Mouse (Mus musculus) hindbrain, postnatal 0 days (tissue): ENCODE results near the gene Cox7b. TPM values are rescaled to one million over a fixed set of nuclear protein-coding genes. Genes with fewer than 3 reads are reported as not detected.
A peak's percentile ranks its signal among the peaks of the same experiment; 100 is the strongest.
"Not testable (repeated sequence)": the region's sequence is repeated elsewhere in the genome, so short reads cannot be mapped to it uniquely, and the experiment has no call there.

ENCODE experiments used
- ATAC-seq: fragments of 200-750 bp; cut with Nextera tagmentation; 2 replicates; pipeline ENCODE4 v1.8.0; 2017; ENCODE audit warnings: mild to moderate bottlenecking, moderate TSS enrichment, moderate library complexity
- DNase-seq: peaks from one replicate; pipeline ENCODE4 v3.0.0-alpha.2; 2015; ENCODE audit warnings: low spot score
- H3K27ac ChIP-seq: fragments of 300-500 bp; sonication (generic); 2 replicates; pipeline ENCODE4 v1.5.1; 2014; ENCODE audit warnings: mild to moderate bottlenecking
- H3K27me3 ChIP-seq: fragments of 300-500 bp; sonication (generic); 2 replicates; pipeline ENCODE4 v1.6.1; 2014; ENCODE audit warnings: low read length, mixed read lengths; ENCODE audit not compliant: insufficient read depth
- H3K36me3 ChIP-seq: fragments of 300-500 bp; sonication (generic); 2 replicates; pipeline ENCODE4 v1.6.1; 2014; ENCODE audit warnings: low read length, mixed read lengths; ENCODE audit not compliant: insufficient read depth
- H3K4me1 ChIP-seq: fragments of 300-500 bp; sonication (generic); 2 replicates; pipeline ENCODE4 v1.6.1; 2014; ENCODE audit warnings: antibody characterized with exemption, low read length, mixed read lengths; ENCODE audit not compliant: insufficient read depth
- H3K4me2 ChIP-seq: fragments of 300-500 bp; sonication (generic); 2 replicates; pipeline ENCODE4 v1.6.1; 2014; ENCODE audit warnings: low read depth, mild to moderate bottlenecking, low read length, moderate library complexity, mixed read lengths
- H3K4me3 ChIP-seq: fragments of 300-500 bp; sonication (generic); 2 replicates; pipeline ENCODE4 v1.5.1; 2014; ENCODE audit warnings: low read length
- H3K9ac ChIP-seq: fragments of 300-500 bp; sonication (generic); replicated peaks from 2 replicates; pipeline ENCODE4 v1.6.1; 2014; ENCODE audit warnings: mild to moderate bottlenecking, low read length, moderate library complexity, mixed read lengths
- H3K9me3 ChIP-seq: fragments of 300-500 bp; sonication (generic); 2 replicates; pipeline ENCODE4 v1.6.1; 2016; ENCODE audit warnings: low read length, mixed read lengths
- CTCF ChIP-seq: IDR thresholded peaks from 2 replicates; pipeline ENCODE4 v1.5.1; 2016; ENCODE audit warnings: antibody characterized with exemption, control low read depth, low read depth
- WGBS: fragments of 180-500 bp; shearing (Covaris S2); extraction: QIAGEN DNeasy Blood & Tissue Kit; methylation state at CpG from one replicate; pipeline ENCODE4 v1.1.7; 2014; 5-methylcytosine and 5-hydroxymethylcytosine counted together
- polyA plus RNA-seq: library from polyadenylated mRNA; unstranded; fragments of >200 nt; fragmentation: Nextera tagmentation; extraction: Ambion mirVana; gene quantifications from 2 replicates; pipeline ENCODE4 v1.2.1, GENCODE M21; 2015
- total RNA-seq: library from RNA; depleted of rRNA; stranded (reverse); fragments of >200 nt; gene quantifications from 2 replicates; pipeline ENCODE4 v1.2.3, GENCODE M21; 2014; rRNA removed

Gene Cox7b
- total RNA-seq (199 and 280 TPM in 2 replicates), polyA plus RNA-seq (512 and 522 TPM in 2 replicates)

DNA sequence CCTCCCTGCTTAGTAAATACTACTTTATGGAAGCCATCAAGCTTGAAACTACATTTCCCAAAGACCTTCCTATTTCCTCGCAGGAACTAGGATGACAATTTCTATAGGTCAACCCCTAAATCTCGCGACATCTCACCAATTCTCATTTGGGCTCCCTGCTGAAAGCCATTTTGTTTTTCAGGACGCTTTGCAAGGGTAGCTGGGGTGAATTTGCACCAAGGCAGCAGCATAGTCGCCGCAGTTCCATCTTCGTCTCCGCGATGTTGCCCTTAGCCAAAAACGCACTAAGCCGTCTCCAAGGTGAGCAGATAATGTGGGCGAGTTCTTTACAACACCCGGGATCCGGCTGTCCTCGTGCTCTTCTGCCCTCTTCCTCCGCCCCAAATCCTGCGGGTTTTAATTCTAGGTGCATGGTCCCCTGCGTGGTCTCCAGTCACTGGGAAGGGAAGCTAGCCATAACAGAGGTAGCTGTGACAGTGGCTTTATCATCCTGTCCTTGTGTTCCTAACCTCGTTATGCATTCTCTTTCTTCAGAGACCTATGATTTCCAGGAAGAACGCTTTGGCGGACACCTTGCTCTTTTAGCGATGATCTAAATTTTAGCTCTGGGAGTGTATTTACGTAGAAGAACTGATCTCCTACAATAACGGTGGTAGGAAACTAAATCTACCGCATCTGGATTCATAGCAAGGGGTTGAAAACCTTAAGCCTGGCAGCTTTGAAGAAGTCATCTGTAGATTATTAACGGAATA is at the start of gene Cox7b:
Gene Cox7b, plus strand, starts transcription at position 130 of the 752 bp plus-strand sequence.
- 21% methylated on average over 26 of the region's 26 CpGs for WGBS
- no peaks in the 10 kb centered on the region for H3K9me3 ChIP-seq
- peak within 1 kb of the TSS; percentile 56 for H3K4me2 ChIP-seq
- DNase-seq (peak; percentile 93), ATAC-seq (peak; percentile 71)
- peak within 1 kb of the TSS; percentile 90 for H3K27ac ChIP-seq
- no peaks in the 10 kb centered on the region for H3K36me3 ChIP-seq
- H3K27me3 ChIP-seq = no peaks in the 10 kb centered on the region
- peak within 1 kb of the TSS; percentile 62 for H3K9ac ChIP-seq
- no peak for TF ChIP-seq CTCF
- H3K4me1 ChIP-seq = no peaks in the 10 kb centered on the region
- peak within 1 kb of the TSS; percentile 55 for H3K4me3 ChIP-seq

GRCm38 (mm10) chrX:106001605-106002004 is 13.9 kb upstream of the Cox7b start:
- Histone ChIP-seq H3K9me3 (no peaks in the 10 kb centered on the region), H3K4me3 (no peak overlapping the region), H3K4me1 (no peaks in the 10 kb centered on the region), H3K27ac (no peak overlapping the region), H3K4me2 (no peak overlapping the region), H3K36me3 (no peaks in the 10 kb centered on the region), H3K27me3 (no peaks in the 10 kb centered on the region), H3K9ac (no peak overlapping the region)
- WGBS = 66% methylated on average over 1 of the region's 1 CpGs
- ATAC-seq = no peak
- no peak for DNase-seq
- no peak for TF ChIP-seq CTCF

DNA sequence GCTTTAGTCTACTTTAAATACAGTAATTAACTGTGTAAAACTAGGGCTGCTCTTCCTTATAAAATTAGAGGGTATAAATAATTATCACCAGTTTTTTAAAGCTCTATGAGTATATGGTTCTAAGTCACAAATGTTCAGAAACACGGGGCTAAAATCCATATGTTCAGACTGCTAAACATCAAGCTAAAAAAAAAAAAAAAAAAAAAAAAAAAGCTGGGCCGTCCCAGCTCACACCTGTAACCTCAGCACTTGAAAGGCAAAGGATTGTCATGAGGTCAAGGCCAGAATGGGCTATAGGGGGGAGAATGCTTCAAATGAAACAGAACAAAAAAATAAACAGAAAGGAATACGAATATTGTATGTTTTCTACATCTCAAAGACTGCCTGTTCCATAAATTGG is 4.7 kb upstream of the Cox7b start:
- WGBS = 14% methylated on average over 3 of the region's 3 CpGs
- Histone ChIP-seq H3K36me3 (no peaks in the 10 kb centered on the region), H3K4me3 (peak overlapping the region; percentile 59), H3K27me3 (no peaks in the 10 kb centered on the region), H3K4me1 (no peaks in the 10 kb centered on the region), H3K9ac (peak overlapping the region; percentile 38; the same call in 1 of the 2 replicates), H3K27ac (no peak overlapping the region), H3K9me3 (no peaks in the 10 kb centered on the region), H3K4me2 (peak overlapping the region; percentile 59)
- DNase-seq (no peak), ATAC-seq (no peak)
- no peak for TF ChIP-seq CTCF

DNA sequence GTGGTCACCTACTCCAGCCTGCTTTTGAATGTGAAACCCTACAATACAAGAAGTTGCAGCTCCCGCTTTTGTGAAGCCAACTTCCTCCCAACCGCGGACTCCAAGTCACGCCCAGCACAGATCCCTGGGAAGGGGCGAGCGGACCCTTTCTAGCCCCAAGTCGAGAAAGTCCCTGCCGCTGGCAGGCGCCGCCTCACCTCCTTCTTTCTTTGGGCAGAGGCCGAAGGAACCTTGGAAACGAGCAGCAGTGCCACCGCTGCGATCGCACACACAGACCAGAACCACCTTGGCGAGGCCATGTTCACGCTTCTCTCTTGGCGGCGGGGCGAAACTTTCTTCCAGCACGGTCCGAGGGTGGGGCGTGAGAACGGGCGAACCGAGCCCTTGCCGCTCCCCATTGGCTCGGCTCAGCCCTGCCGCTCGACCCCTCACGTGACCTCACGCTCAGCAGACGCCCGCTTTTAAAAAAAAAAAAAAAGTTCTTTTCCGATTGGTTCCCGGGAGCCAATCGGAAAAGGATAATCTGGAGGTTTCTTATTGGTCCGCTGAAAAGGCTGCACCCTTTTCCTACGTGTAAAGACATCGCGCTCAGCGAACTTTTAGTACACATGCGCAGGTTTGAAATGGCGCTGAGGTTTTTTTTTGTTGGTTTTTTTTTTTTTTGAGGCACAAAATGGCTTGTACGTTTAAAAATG is 3.9 kb upstream of the Cox7b start, which contains the start of gene Magt1:
Gene Magt1, minus strand, starts transcription at position 442 of the 695 bp plus-strand sequence.
- Histone ChIP-seq H3K27me3 (no peaks in the 10 kb centered on the region), H3K27ac (peak within 1 kb of the TSS; percentile 86), H3K4me1 (no peaks in the 10 kb centered on the region), H3K4me2 (peak within 1 kb of the TSS; percentile 59), H3K4me3 (peak within 1 kb of the TSS; percentile 59), H3K36me3 (no peaks in the 10 kb centered on the region), H3K9me3 (no peaks in the 10 kb centered on the region), H3K9ac (peak within 1 kb of the TSS; percentile 38)
- ATAC-seq (peak; percentile 93), DNase-seq (peak; percentile 92)
- WGBS = 18% methylated on average over 45 of the region's 45 CpGs
- TF ChIP-seq CTCF = no peak

- 61% methylated on average over 3 of the region's 3 CpGs for WGBS
Observed at GRCm38 (mm10) chrX:106012559-106012958, 2.9 kb upstream of the Cox7b start.

GRCm38 (mm10) chrX:106013217-106013616 is 2.3 kb upstream of the Cox7b start:
- H3K4me1 ChIP-seq = no peaks in the 10 kb centered on the region
- ATAC-seq (no peak), DNase-seq (peak; percentile 70)
- no peak overlapping the region for H3K27ac ChIP-seq
- H3K27me3 ChIP-seq = no peaks in the 10 kb centered on the region
- no peak overlapping the region for H3K4me3 ChIP-seq
- no peaks in the 10 kb centered on the region for H3K36me3 ChIP-seq
- no peak overlapping the region for H3K9ac ChIP-seq
- WGBS = 29% methylated on average over 2 of the region's 2 CpGs
- TF ChIP-seq CTCF = peak; percentile 69
- no peak overlapping the region for H3K4me2 ChIP-seq
- H3K9me3 ChIP-seq = no peaks in the 10 kb centered on the region

More at GRCm38 (mm10) chrX:106012559-106012958, 2.9 kb upstream of the Cox7b start:
- Histone ChIP-seq H3K36me3 (no peaks in the 10 kb centered on the region), H3K4me2 (peak overlapping the region; percentile 59), H3K27ac (peak overlapping the region; percentile 86; the same call in 1 of the 2 replicates), H3K9ac (peak overlapping the region; percentile 31; the same call in 1 of the 2 replicates), H3K9me3 (no peaks in the 10 kb centered on the region), H3K4me3 (peak overlapping the region; percentile 28), H3K4me1 (no peaks in the 10 kb centered on the region), H3K27me3 (no peaks in the 10 kb centered on the region)
- DNase-seq (no peak), ATAC-seq (no peak)
- TF ChIP-seq CTCF = no peak

DNA sequence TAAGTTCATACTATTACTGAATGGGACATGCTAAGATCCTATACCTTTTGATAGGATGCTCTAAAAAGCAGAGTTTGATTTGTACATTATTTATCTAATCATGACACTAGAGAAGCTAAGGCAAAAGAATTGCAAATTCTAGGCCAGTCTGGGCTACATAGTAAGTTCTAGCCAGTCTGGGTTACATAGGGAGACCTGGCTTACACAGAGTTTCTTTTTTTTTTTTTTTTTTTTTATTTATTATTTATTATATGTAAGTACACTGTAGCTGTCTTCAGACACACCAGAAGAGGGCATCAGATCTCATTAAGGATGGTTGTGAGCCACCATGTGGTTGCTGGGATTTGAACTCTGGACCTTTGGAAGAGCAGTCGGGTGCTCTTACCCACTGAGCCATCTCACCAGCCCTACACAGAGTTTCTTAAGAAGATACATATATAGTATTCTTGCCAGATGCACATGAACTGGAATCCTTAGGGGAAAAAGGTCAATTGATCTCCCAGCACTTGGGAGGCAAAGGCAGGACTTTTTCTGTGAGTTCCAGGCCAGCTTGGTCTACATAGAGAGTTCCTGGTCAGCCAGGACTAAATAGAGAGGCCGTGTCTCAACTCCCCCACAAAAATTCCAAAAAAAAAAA is 641 bp upstream of the Cox7b start:
- DNase-seq, ATAC-seq, H3K4me3 ChIP-seq, H3K4me1 ChIP-seq, H3K27me3 ChIP-seq, H3K9ac ChIP-seq, H3K36me3 ChIP-seq, H3K9me3 ChIP-seq: not testable (repeated sequence)
- 69% methylated on average over 2 of the region's 2 CpGs for WGBS
- H3K27ac ChIP-seq = 0 out of 2 replicates have a peak overlapping the region, but pooled peaks have one; percentile 90
- H3K4me2 ChIP-seq = peak overlapping the region; percentile 18; the same call in 1 of the 2 replicates
